26 mouse cellular contexts compared by ENCODE assay signal in the genomic region with DNA sequence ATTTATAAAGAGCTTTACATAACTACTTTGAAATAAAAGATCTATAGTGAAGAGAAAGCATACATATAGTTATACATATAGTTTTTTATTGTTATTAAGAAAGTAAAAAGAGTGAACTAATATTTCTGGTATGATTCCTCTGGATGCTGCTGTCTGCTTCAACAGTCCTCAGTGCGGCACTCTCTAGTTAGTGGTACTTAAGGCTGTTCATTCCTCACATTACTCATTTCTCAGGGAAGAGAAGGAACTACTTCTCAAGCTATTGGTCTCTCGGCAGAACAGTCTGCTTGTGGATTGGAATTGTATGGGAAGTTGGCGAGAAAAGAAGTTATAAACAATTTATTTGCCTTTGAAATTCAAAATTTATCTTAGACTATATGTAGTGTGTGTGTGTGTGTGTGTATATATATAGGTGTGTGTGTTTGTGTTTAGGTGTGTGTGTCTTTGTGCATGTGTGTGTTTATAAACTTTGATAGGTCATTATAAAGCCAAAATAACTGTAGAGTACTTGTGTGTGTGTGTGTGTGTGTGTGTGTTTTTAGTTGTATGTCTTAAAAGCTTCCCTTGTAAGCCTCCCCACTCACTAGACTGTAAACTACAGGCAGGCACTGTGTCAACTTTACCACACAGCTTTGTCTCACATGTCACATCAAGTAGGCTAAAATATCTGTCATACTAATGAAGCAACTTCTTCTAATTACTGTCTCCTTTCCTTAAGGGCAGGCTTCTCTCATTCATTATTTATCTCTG.
DNase-seq lines count a peak whose midpoint lies in the region; ATAC-seq and TF ChIP-seq lines count a peak whose summit lies in the region.
"Had no signal": no experiment of that assay in that cellular context is flagged by ENCODE, and none has a peak within 500 bp of the region (broad histone marks: within the 10 kb centered on the region; RNA-seq: fewer than 3 reads in every experiment).

No protein-coding gene starts in this region.

- no peaks in the 10 kb centered on the region for H3K27me3 ChIP-seq in intestine, embryonic 15.5 days (replicated peaks)
- no peaks in the 10 kb centered on the region for H3K27me3 ChIP-seq in intestine, postnatal 0 days (replicated peaks; ENCODE audit: control insufficient read depth, insufficient read depth, low read length)
- no peaks in the 10 kb centered on the region for H3K27me3 ChIP-seq in lung, embryonic 16.5 days (ENCODE audit: control insufficient read depth, insufficient read depth, low read depth, low read length)
- no peaks in the 10 kb centered on the region for H3K27me3 ChIP-seq in heart, adult 2 months (ENCODE audit: control insufficient read depth, insufficient read depth, low read length)
- no peaks in the 10 kb centered on the region for H3K27me3 ChIP-seq in kidney, embryonic 16.5 days (ENCODE audit: insufficient read depth, low read length)
- H3K27me3 ChIP-seq: forebrain, embryonic 13.5 days; heart, embryonic 12.5 days; heart, embryonic 15.5 days; hindbrain, embryonic 13.5 days had no signal

- TF ChIP-seq CTCF in intestine, postnatal 0 days (IDR thresholded peaks at IDR 0.05; ENCODE audit: low read depth), result no peak
- no peak for TF ChIP-seq CTCF in heart, adult 2 months (IDR thresholded peaks at IDR 0.05)

- H3K27ac ChIP-seq in intestine, embryonic 15.5 days, result no peak overlapping the region
- H3K27ac ChIP-seq in intestine, postnatal 0 days (ENCODE audit: low read depth, low read length), result no peak overlapping the region
- H3K27ac ChIP-seq in lung, embryonic 16.5 days (ENCODE audit: low read length), result peak overlapping the region; percentile 70
- no peak overlapping the region for H3K27ac ChIP-seq in heart, adult 2 months
- H3K27ac ChIP-seq in kidney, embryonic 16.5 days (ENCODE audit: low read length), result no peak overlapping the region
- H3K27ac ChIP-seq: forebrain, embryonic 10.5 days; forebrain, embryonic 13.5 days; heart, embryonic 15.5 days; hindbrain, embryonic 10.5 days; hindbrain, embryonic 13.5 days had no signal

- H3K4me1 ChIP-seq in intestine, embryonic 15.5 days (replicated peaks), result no peaks in the 10 kb centered on the region
- H3K4me1 ChIP-seq in intestine, postnatal 0 days (replicated peaks; ENCODE audit: control insufficient read depth, insufficient read depth, low read length), result 0 out of 2 replicates have a peak, but pooled peaks cover 5% of the 10 kb centered on the region
- no peaks in the 10 kb centered on the region for H3K4me1 ChIP-seq in lung, embryonic 16.5 days (replicated peaks; ENCODE audit: control insufficient read depth, insufficient read depth, low read length)
- H3K4me1 ChIP-seq in heart, adult 2 months (ENCODE audit: control insufficient read depth, insufficient read depth, low read length), result no peaks in the 10 kb centered on the region
- no peaks in the 10 kb centered on the region; the same call in 1 of the 2 replicates for H3K4me1 ChIP-seq in kidney, embryonic 16.5 days (ENCODE audit: insufficient read depth, low read length)
- H3K4me1 ChIP-seq: forebrain, embryonic 10.5 days; forebrain, embryonic 13.5 days; heart, embryonic 12.5 days; heart, embryonic 15.5 days; hindbrain, embryonic 10.5 days; hindbrain, embryonic 13.5 days had no signal

- H3K9ac ChIP-seq in intestine, embryonic 15.5 days, result no peak overlapping the region
- no peak overlapping the region for H3K9ac ChIP-seq in intestine, postnatal 0 days (ENCODE audit: low read depth, low read length)
- H3K9ac ChIP-seq in lung, embryonic 16.5 days (ENCODE audit: low read length), result no peak overlapping the region
- no peak overlapping the region for H3K9ac ChIP-seq in heart, adult 2 months (ENCODE audit: low read depth, low read length)
- H3K9ac ChIP-seq in kidney, embryonic 16.5 days (replicated peaks; ENCODE audit: low read length), result no peak overlapping the region
- H3K9ac ChIP-seq: forebrain, embryonic 13.5 days; heart, embryonic 12.5 days; heart, embryonic 15.5 days; hindbrain, embryonic 13.5 days had no signal

- no peak for TF ChIP-seq EP300 in heart, adult 2 months (IDR thresholded peaks at IDR 0.05; ENCODE audit: insufficient read depth, low read depth, low read length)

- no peak overlapping the region for H3K4me3 ChIP-seq in intestine, embryonic 15.5 days (replicated peaks)
- no peak overlapping the region for H3K4me3 ChIP-seq in intestine, postnatal 0 days (ENCODE audit: low read depth, low read length)
- H3K4me3 ChIP-seq in lung, embryonic 16.5 days (ENCODE audit: low read length), result no peak overlapping the region
- no peak overlapping the region for H3K4me3 ChIP-seq in heart, adult 2 months
- no peak overlapping the region for H3K4me3 ChIP-seq in kidney, embryonic 16.5 days (ENCODE audit: low read length)
- H3K4me3 ChIP-seq: forebrain, embryonic 10.5 days; forebrain, embryonic 13.5 days; heart, embryonic 12.5 days; heart, embryonic 15.5 days; hindbrain, embryonic 10.5 days; hindbrain, embryonic 13.5 days had no signal

- WGBS in intestine, embryonic 15.5 days, result 48% methylated on average over 3 of the region's 3 CpGs
- WGBS in intestine, postnatal 0 days, result 49% methylated on average over 3 of the region's 3 CpGs
- 48% methylated on average over 3 of the region's 3 CpGs for WGBS in lung, embryonic 16.5 days
- WGBS in heart, adult 2 months, result 86% methylated on average over 3 of the region's 3 CpGs
- WGBS in kidney, embryonic 16.5 days, result 90% methylated on average over 3 of the region's 3 CpGs

- ATAC-seq in intestine, embryonic 15.5 days, result 0 out of 2 replicates have a peak, but pooled peaks have one; percentile 25
- no peak for ATAC-seq in intestine, postnatal 0 days
- ATAC-seq in lung, embryonic 16.5 days (ENCODE audit: low read depth), result peak; percentile 81
- ATAC-seq in kidney, embryonic 16.5 days (ENCODE audit: low FRiP score, low TSS enrichment), result no peak
- ATAC-seq: activated CD4-positive, CD25-positive, alpha-beta regulatory T cell, adult 4 months; forebrain, embryonic 13.5 days; forebrain, embryonic 16.5 days had no signal

- no peaks in the 10 kb centered on the region for H3K9me3 ChIP-seq in intestine, embryonic 15.5 days
- no peaks in the 10 kb centered on the region for H3K9me3 ChIP-seq in intestine, postnatal 0 days (ENCODE audit: control insufficient read depth)
- H3K9me3 ChIP-seq in lung, embryonic 16.5 days (ENCODE audit: control insufficient read depth, low read length), result peaks cover 3% of the 10 kb centered on the region
- H3K9me3 ChIP-seq in kidney, embryonic 16.5 days (ENCODE audit: low read length), result no peaks in the 10 kb centered on the region
- H3K9me3 ChIP-seq: forebrain, embryonic 10.5 days; forebrain, embryonic 13.5 days; heart, embryonic 15.5 days; hindbrain, embryonic 10.5 days; hindbrain, embryonic 13.5 days had no signal

- H3K79me2 ChIP-seq in heart, adult 2 months (replicated peaks; ENCODE audit: control insufficient read depth, insufficient read depth, low read length), result no peaks in the 10 kb centered on the region

- intact Hi-C loops in heart, adult 2 months (cut with DNase I), result no loop called here

- no peak overlapping the region for H3K4me2 ChIP-seq in intestine, embryonic 15.5 days (replicated peaks)
- no peak overlapping the region for H3K4me2 ChIP-seq in intestine, postnatal 0 days (replicated peaks; ENCODE audit: low read depth)
- H3K4me2 ChIP-seq in lung, embryonic 16.5 days (ENCODE audit: low read depth, low read length), result peak overlapping the region; percentile 29; the same call in 1 of the 2 replicates
- H3K4me2 ChIP-seq in kidney, embryonic 16.5 days (replicated peaks; ENCODE audit: low read depth, low read length), result no peak overlapping the region
- H3K4me2 ChIP-seq: forebrain, embryonic 13.5 days; heart, embryonic 12.5 days; heart, embryonic 15.5 days; hindbrain, embryonic 13.5 days had no signal

- DNase-seq in lung, postnatal 10 days, result no peak
- DNase-seq in lung, postnatal 36 days, result peak; percentile 51
- no peak for DNase-seq in heart, adult 2 months
- DNase-seq: adrenal gland, adult 8-10 months; adrenal gland, postnatal 25 days; cerebellum, adult 11-12 months; cerebellum, adult 8-10 months; cerebellum, postnatal 10 days; cerebellum, postnatal 36 days; embryo, embryonic 11 days; gastrocnemius, postnatal 14 days; heart, adult 11 months; heart, postnatal 10 days; heart, postnatal 36 days had no signal

- no peak for TF ChIP-seq POLR2A in heart, adult 2 months (IDR thresholded peaks at IDR 0.05; ENCODE audit: insufficient read depth, low read depth, low read length)

- no peaks in the 10 kb centered on the region for H3K36me3 ChIP-seq in intestine, embryonic 15.5 days
- no peaks in the 10 kb centered on the region for H3K36me3 ChIP-seq in intestine, postnatal 0 days (ENCODE audit: control insufficient read depth, insufficient read depth)
- H3K36me3 ChIP-seq in lung, embryonic 16.5 days (ENCODE audit: control insufficient read depth, insufficient read depth, low read length), result no peaks in the 10 kb centered on the region
- no peaks in the 10 kb centered on the region for H3K36me3 ChIP-seq in heart, adult 2 months (ENCODE audit: control insufficient read depth, insufficient read depth, low read length)
- H3K36me3 ChIP-seq in kidney, embryonic 16.5 days (ENCODE audit: insufficient read depth, low read length), result no peaks in the 10 kb centered on the region
- H3K36me3 ChIP-seq: forebrain, embryonic 10.5 days; heart, embryonic 12.5 days; heart, embryonic 15.5 days; hindbrain, embryonic 10.5 days; hindbrain, embryonic 13.5 days had no signal

Comparison
In these comparisons a context has a peak if more than half of its experiments do, and no peak if none do; other contexts are left out.
1. ATAC-seq: peak in intestine, embryonic 15.5 days (single experiment) and lung, embryonic 16.5 days (single experiment); none in intestine, postnatal 0 days (single experiment) and kidney, embryonic 16.5 days (single experiment).